Mouse (Mus musculus) limb, embryonic 14.5 days (tissue): ENCODE data around the gene Ctf1. TPM values are rescaled to one million over a fixed set of nuclear protein-coding genes. Genes with fewer than 3 reads are reported as not detected.
"Not testable (repeated sequence)": the region's sequence is repeated elsewhere in the genome, so short reads cannot be mapped to it uniquely, and the experiment has no call there.

Source experiments
- ATAC-seq: fragments of 200-750 bp; cut with Nextera tagmentation; 2 replicates; pipeline ENCODE4 v1.8.0; 2017; ENCODE audit warnings: low read depth, moderate number of reproducible peaks, moderate TSS enrichment; ENCODE audit not compliant: low FRiP score
- DNase-seq: peaks from one replicate; pipeline ENCODE4 v3.0.0-alpha.2; 2015; ENCODE audit warnings: low spot score
- H3K27ac ChIP-seq: fragments of 300-500 bp; sonication (generic); replicated peaks from 2 replicates; pipeline ENCODE4 v1.5.1; 2014; ENCODE audit warnings: low read depth, mild to moderate bottlenecking, low read length, moderate library complexity, mixed read lengths
- H3K27me3 ChIP-seq: fragments of 300-500 bp; sonication (generic); 2 replicates; pipeline ENCODE4 v1.6.1; 2014; ENCODE audit warnings: low read length, mixed read lengths; ENCODE audit not compliant: control insufficient read depth, insufficient read depth
- H3K36me3 ChIP-seq: fragments of 300-500 bp; sonication (generic); 2 replicates; pipeline ENCODE4 v1.6.1; 2014; ENCODE audit warnings: mild to moderate bottlenecking, low read length, moderate library complexity, mixed read lengths; ENCODE audit not compliant: control insufficient read depth, insufficient read depth
- H3K4me1 ChIP-seq: fragments of 300-500 bp; sonication (generic); 2 replicates; pipeline ENCODE4 v1.6.1; 2014; ENCODE audit warnings: antibody characterized with exemption, low read length, mixed read lengths; ENCODE audit not compliant: control insufficient read depth, insufficient read depth
- H3K4me2 ChIP-seq: fragments of 300-500 bp; sonication (generic); replicated peaks from 2 replicates; pipeline ENCODE4 v1.6.1; 2014; ENCODE audit warnings: low read depth, mild to moderate bottlenecking, low read length, moderate library complexity; ENCODE audit not compliant: severe bottlenecking
- H3K4me3 ChIP-seq: fragments of 300-500 bp; sonication (generic); replicated peaks from 2 replicates; pipeline ENCODE4 v1.5.1; 2014; ENCODE audit warnings: low read length
- H3K9ac ChIP-seq: fragments of 300-500 bp; sonication (generic); 2 replicates; pipeline ENCODE4 v1.6.1; 2014; ENCODE audit warnings: mild to moderate bottlenecking, low read depth, low read length, moderate library complexity; ENCODE audit not compliant: severe bottlenecking
- H3K9me3 ChIP-seq: fragments of 300-500 bp; sonication (generic); 2 replicates; pipeline ENCODE4 v1.6.1; 2016; ENCODE audit warnings: low read length; ENCODE audit not compliant: control insufficient read depth
- POLR2A ChIP-seq: fragments of 200-500 bp; IDR thresholded peaks from 2 replicates; pipeline ENCODE4 v1.8.0; 2012; ENCODE audit warnings: inconsistent platforms, mild to moderate bottlenecking, moderate library complexity, borderline replicate concordance; ENCODE audit not compliant: insufficient read depth, insufficient read length; ENCODE audit errors: extremely low read depth
- WGBS: fragments of 180-500 bp; shearing (Covaris S2); extraction: QIAGEN DNeasy Blood & Tissue Kit; methylation state at CpG from one replicate; pipeline ENCODE4 v1.1.7; 2014; 5-methylcytosine and 5-hydroxymethylcytosine counted together
- polyA plus RNA-seq, 2 experiments: library from polyadenylated mRNA; depleted of rRNA in 1 of 2; stranded (reverse) in 1 of 2; unstranded in 1 of 2; fragments of >200 nt; fragmentation: Nextera tagmentation in 1 of 2; extraction: Ambion mirVana in 1 of 2; gene quantifications; 2 replicates each; pipeline versions ENCODE4 v1.2.1 to v1.2.3; 2012 to 2014

The Ctf1 gene
- polyA plus RNA-seq, 2 experiments, result 34.9 to 53.6 TPM

DNA sequence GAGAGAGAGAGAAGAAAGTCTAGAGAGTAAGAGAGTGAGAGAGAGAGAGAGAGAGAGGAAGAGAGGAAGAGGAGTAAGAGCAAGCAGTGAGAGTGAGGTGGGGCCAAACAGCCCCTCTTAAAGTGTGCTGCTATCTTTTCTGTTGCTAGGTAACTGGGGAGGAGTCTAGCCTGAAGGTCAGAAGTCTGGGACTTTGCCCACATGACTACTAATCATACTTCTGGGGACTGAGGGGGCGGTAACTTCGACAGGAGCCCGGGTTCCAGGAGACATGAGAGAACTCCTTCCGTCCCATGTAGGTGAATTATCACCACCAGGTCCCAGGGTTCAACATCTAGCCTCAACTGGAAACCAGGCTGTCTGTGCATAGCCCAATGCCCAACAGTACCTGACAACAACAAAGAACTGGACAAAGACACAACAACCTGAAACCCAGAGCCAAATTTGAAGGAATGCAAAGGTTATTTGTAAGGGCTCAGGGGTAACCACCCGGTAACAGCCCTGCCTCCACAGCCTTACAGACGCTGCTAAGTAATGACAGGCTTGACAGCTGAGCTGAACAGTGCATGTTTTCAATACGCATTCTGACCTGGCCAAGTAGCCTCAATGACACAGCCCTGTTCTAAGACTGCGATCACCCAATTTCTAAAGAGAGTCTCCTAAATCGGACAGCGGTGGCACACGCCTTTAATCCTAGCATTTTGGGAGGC, 25.6 kb upstream of the Ctf1 start:
- no peak for ATAC-seq
- TF ChIP-seq POLR2A, result no peak
- no peak for DNase-seq
- no peaks in the 10 kb centered on the region for H3K27me3 ChIP-seq
- peaks cover 6% of the 10 kb centered on the region for H3K4me1 ChIP-seq
- 68% methylated on average over 11 of the region's 11 CpGs for WGBS
- peaks cover 19% of the 10 kb centered on the region for H3K36me3 ChIP-seq
- H3K4me3 ChIP-seq, result no peak overlapping the region
- no peak overlapping the region for H3K27ac ChIP-seq
- H3K9me3 ChIP-seq, result no peaks in the 10 kb centered on the region
- no peak overlapping the region for H3K9ac ChIP-seq
- no peak overlapping the region for H3K4me2 ChIP-seq

DNA sequence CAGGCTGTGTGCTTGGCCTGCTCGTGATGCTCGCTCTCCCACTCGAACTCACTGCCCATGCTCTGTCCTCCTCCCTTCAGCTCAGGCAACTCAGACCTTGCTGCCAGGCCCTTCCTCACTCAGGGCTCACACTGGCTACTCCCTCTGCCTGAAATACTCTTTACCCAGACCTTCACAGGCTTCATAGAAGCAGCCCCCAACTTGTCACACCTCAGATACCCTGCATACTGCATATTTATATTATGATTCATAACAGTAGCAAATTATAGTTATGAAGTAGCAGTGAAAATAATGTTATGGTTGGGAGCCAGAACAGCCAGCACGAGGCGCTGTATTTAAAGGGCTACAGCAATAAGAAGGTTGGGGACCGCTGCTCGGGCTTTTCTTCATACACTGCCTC, 23.6 kb upstream of the Ctf1 start:
- TF ChIP-seq POLR2A, result no peak
- no peak overlapping the region for H3K27ac ChIP-seq
- H3K9me3 ChIP-seq, result no peaks in the 10 kb centered on the region
- H3K4me1 ChIP-seq, result peaks cover 6% of the 10 kb centered on the region
- H3K9ac ChIP-seq, result no peak overlapping the region
- H3K4me2 ChIP-seq, result no peak overlapping the region
- WGBS, result 82% methylated on average over 7 of the region's 7 CpGs
- H3K4me3 ChIP-seq, result no peak overlapping the region
- H3K36me3 ChIP-seq, result peaks cover 17% of the 10 kb centered on the region
- H3K27me3 ChIP-seq, result no peaks in the 10 kb centered on the region
- ATAC-seq (no peak), DNase-seq (no peak)

DNA sequence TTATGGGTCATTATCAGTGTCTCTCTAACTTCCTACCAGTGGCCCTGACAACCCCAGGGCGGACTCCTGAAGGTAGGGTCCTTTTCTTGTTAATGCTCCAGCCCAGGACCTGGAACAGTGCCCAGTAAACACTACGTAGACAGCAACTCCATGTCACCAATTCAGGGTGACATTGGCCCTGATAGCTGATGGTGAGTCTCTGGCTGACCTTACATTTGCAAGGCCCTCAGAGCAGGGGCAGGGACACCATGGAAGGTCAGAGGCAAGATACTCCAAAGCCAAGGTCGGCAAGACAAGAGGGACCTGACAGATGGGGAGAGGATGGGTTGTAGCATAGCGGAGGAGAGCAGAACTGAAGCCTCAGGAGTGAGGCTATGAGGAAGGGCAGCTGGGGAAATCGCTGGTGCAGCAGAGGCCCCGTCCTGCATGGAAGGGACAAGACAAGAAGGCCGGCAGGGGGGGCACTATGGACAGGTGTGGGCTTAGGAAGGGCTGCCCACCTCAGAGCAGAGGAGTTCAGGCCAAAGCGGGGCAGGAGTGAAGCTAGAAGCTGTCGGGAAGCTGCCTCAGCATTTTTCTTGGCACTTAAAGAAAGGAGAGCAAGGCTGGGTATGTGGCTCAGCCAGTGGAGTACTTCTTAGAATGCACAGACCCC, 22.8 kb upstream of the Ctf1 start:
- WGBS, result 73% methylated on average over 9 of the region's 9 CpGs
- Histone ChIP-seq H3K36me3 (peaks cover 11% of the 10 kb centered on the region), H3K27me3 (no peaks in the 10 kb centered on the region), H3K4me3 (no peak overlapping the region), H3K9ac (no peak overlapping the region), H3K4me1 (peaks cover 6% of the 10 kb centered on the region), H3K27ac (no peak overlapping the region), H3K9me3 (no peaks in the 10 kb centered on the region), H3K4me2 (no peak overlapping the region)
- no peak for DNase-seq
- no peak for ATAC-seq
- no peak for TF ChIP-seq POLR2A

DNA sequence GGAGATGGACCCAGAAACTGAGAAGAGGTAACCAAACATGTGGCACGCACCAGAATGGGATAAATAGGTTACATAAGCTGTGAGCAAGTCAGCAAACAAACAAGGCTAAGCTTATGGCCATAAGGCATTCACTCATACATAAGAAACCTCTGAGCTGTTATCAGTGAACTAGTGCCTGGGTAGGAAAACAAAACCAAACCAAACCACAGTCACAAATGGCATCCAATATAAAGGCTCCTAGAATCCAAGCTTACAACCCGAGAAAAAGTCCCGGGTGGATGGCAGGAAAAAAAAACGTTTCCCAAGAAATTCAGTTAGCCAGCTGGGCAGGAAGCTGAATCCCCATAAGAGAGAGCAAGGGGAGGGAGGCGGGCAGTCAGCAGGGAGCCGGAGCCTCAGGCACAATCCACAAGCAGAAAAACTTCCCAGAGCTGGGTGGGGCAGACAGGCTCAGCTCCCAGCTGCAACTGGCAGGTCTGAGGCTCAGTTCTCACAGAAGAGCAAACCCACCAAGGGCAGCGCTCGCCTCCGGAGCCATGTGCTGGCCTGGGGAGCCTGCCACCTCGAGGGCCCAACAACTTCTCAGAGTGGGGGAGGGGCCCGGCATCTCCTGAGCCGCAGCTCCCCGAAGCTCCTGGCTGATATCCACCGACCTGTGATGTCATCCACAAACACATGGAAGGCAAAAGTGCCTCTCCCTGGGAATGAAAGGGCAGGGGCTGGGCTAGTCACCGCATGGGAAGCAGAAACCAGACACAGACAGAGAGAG, 21.1 kb upstream of the Ctf1 start:
- ATAC-seq (peak; percentile 84), DNase-seq (peak; percentile 81)
- no peak for TF ChIP-seq POLR2A
- peak overlapping the region; percentile 21 for H3K4me3 ChIP-seq
- H3K9ac ChIP-seq, result peak overlapping the region; percentile 45
- peaks cover 6% of the 10 kb centered on the region for H3K4me1 ChIP-seq
- peaks cover 14% of the 10 kb centered on the region for H3K36me3 ChIP-seq
- peak overlapping the region; percentile 42 for H3K4me2 ChIP-seq
- WGBS, result 3% methylated on average over 15 of the region's 15 CpGs
- H3K9me3 ChIP-seq, result no peaks in the 10 kb centered on the region
- no peaks in the 10 kb centered on the region for H3K27me3 ChIP-seq
- H3K27ac ChIP-seq, result peak overlapping the region; percentile 83

DNA sequence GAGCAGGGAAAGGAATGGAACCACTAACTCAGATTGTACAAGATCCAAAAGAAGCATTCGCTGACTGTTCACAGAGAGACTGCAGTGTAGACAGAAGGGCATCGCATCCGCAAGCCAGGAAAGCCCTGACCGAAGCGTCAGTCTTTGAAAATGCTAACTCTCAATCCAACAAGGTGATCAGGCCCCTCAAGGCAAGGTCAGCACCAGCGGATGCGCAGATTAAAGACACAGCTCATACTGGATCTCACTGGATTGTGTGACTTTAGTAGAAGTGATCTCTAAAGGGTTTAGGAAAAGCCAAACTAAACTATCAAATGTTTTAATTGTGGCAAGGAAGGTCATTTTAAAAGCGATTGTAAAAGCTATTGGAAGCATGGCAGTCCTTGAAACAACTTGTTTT, 19.2 kb upstream of the Ctf1 start:
- TF ChIP-seq POLR2A, result no peak
- no peak for ATAC-seq
- Histone ChIP-seq H3K27ac (no peak overlapping the region), H3K36me3 (peaks cover 21% of the 10 kb centered on the region), H3K4me2 (no peak overlapping the region), H3K9ac (no peak overlapping the region), H3K4me3 (no peak overlapping the region), H3K9me3 (no peaks in the 10 kb centered on the region), H3K27me3 (no peaks in the 10 kb centered on the region), H3K4me1 (peaks cover 6% of the 10 kb centered on the region)
- 92% methylated on average over 8 of the region's 8 CpGs for WGBS
- DNase-seq, result no peak

DNA sequence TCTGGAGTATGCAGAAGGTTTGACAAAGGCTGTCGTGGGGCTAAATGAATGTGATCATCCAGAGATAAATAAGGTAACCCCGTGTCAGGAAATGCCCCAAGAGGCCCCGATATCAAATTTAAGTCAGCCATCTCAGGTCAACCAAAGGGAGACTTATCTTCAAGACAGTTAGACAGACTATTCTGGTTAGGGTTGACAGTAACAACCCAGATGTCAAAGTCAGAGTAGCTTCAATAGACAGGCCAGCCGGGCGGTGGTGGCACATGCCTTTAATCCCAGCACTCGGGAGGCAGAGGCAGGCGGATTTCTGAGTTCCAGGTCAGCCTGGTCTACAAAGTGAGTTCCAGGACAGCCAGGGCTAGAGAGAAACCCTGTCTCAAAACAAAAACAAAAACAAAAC, 18.8 kb upstream of the Ctf1 start:
- not testable (repeated sequence) for H3K9ac ChIP-seq, H3K9me3 ChIP-seq, H3K4me3 ChIP-seq, H3K27ac ChIP-seq, H3K27me3 ChIP-seq, DNase-seq, ATAC-seq, H3K4me1 ChIP-seq, H3K4me2 ChIP-seq
- 90% methylated on average over 7 of the region's 7 CpGs for WGBS
- H3K36me3 ChIP-seq, result peaks cover 21% of the 10 kb centered on the region
